Mouse (Mus musculus) cerebellum, adult 11 months (tissue): ENCODE measurements around the gene Gm136.

Source experiments
- DNase-seq: peaks from one replicate; pipeline ENCODE4 v3.0.0; 2022

Gene Gm136

DNA sequence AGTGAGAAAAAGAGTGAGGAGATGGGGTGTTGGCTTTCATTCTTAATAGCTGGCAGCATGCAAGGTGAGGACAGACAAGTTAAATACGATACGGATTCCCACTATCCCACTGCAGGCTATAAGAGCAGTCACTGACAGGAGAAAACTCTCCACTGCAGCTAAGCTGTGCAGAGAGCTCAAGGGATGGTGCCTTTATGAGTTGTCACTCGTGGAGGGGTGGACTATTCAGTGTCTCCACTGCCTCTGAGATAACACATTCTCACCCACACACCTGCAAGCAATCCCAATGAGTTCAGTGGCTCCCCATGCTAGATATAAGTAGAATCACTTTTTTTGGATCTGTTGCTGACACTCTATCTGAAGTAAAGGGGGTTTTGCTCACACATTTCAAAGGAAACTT lies 47.9 kb downstream of the Gm136 start:
- no peak for DNase-seq

DNA sequence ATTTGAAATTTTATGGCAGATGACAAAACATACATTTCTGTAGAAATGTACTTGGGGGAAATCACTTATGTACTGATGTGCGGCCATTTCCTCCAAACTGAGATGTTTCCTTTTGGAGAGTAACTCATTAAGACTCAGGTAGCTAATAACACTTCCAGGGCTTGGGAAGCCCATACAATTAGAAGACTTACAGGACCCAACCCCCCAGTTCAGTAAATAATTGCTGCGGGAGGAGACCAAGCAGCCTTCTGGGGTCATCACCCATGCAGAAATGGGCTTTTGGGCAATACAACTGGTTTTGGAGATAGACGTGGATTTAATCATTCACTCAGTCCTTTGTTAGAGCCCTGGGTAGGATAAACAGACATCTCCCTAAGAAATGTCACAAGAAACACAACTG lies 48.8 kb downstream of the Gm136 start:
- DNase-seq, result no peak

DNA sequence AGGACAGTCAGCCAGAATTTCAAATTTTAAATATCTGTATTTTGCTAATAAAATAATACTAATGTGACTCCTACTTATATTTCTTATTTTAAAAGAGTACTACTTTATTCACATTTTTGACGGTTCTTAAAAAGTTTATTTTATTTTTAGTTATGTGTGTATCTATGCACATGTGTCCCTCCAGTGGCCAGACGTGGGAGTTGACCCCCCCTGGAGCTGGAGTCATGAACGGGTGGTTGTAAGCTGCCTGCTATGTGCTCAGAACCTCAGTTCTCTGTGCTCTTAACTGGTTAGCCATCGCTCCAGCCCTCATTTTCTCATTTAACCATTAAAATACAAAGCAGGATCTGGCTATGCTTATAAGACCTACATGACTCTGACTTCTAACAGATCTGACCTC lies 53.0 kb downstream of the Gm136 start:
- DNase-seq, result no peak

DNA sequence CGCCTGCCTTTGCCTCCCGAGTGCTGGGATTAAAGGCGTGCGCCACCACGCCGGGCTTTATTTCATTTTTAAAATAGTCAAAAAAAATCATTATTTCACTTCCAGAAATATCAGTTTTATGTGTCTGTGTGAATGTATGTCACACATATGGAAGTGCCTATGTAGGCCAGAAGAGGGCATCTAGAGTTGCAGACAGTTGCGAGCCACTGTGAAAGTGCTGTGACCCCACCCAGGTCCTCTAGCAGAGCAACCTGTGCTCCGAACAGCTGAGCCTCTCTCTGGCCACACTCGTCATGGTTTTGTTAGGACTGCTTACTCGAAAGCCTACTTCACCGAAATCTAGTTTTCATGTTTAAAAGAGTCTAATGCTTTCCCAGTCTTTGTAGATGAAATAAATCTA lies 53.8 kb downstream of the Gm136 start:
- no peak for DNase-seq

DNA sequence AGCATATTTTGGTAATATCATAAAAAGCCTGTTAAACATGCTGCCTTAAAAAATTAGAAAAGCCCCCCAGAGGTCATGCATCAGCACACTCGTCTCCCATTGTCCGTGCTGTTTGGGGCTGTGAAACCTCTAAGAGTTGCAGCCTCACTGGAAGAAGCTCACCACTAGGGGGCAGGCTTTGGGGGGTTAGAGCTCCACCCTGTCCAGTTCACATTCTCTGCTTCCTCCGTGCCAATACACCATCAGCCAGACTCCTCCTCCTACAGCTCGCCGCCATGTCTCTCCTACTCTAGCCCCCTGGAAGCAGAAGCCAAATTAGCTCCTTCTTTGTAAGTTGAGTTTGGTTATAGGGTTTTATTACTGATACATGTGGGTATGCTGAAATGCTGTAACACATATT lies 54.5 kb downstream of the Gm136 start:
- no peak for DNase-seq
